Mouse (Mus musculus) limb, embryonic 10.5 days (tissue): ENCODE results near the gene Ncoa5. TPM values are rescaled to one million over a fixed set of nuclear protein-coding genes. Genes with fewer than 3 reads are reported as not detected.

ENCODE experiments used
- DNase-seq: peaks from one replicate; pipeline ENCODE4 v3.0.0-alpha.2; 2017; ENCODE audit warnings: low spot score
- H3K27ac ChIP-seq: fragments of 300-500 bp; sonication (generic); 2 replicates; pipeline ENCODE4 v1.5.1; 2016; ENCODE audit warnings: mild to moderate bottlenecking
- H3K27me3 ChIP-seq: fragments of 300-500 bp; sonication (generic); 2 replicates; pipeline ENCODE4 v1.6.1; 2016; ENCODE audit warnings: low read depth, mild to moderate bottlenecking; ENCODE audit not compliant: poor library complexity, severe bottlenecking
- H3K36me3 ChIP-seq: fragments of 300-500 bp; sonication (generic); 2 replicates; pipeline ENCODE4 v1.6.1; 2016; ENCODE audit warnings: mild to moderate bottlenecking, moderate library complexity
- H3K4me1 ChIP-seq: fragments of 300-500 bp; sonication (generic); 2 replicates; pipeline ENCODE4 v1.6.1; 2016
- H3K4me3 ChIP-seq: fragments of 300-500 bp; sonication (generic); 2 replicates; pipeline ENCODE4 v1.5.1; 2016; ENCODE audit warnings: mild to moderate bottlenecking, moderate library complexity
- H3K9me3 ChIP-seq: fragments of 300-500 bp; sonication (generic); replicated peaks from 2 replicates; pipeline ENCODE4 v1.6.1; 2016; ENCODE audit warnings: mild to moderate bottlenecking
- WGBS: fragments of 180-500 bp; shearing (Covaris S2); methylation state at CpG from one replicate; pipeline ENCODE4 v1.1.7; 2016; 5-methylcytosine and 5-hydroxymethylcytosine counted together
- polyA plus RNA-seq: library from polyadenylated mRNA; unstranded; fragments of >200 nt; fragmentation: Nextera tagmentation; extraction: Ambion mirVana; gene quantifications from 2 replicates; pipeline ENCODE4 v1.2.1, GENCODE M21; 2016

Ncoa5 gene
- polyA plus RNA-seq, 1 experiment from 2014 or later, result 105 TPM

GRCm38 (mm10) chr2:164975611-164976010 is 59.1 kb downstream of the Ncoa5 start:
- H3K27me3 ChIP-seq, result peaks cover 40% of the 10 kb centered on the region
- H3K9me3 ChIP-seq, result no peaks in the 10 kb centered on the region
- H3K4me3 ChIP-seq, result no peak overlapping the region
- no peak overlapping the region for H3K27ac ChIP-seq
- no peaks in the 10 kb centered on the region for H3K36me3 ChIP-seq
- peaks cover 14% of the 10 kb centered on the region for H3K4me1 ChIP-seq
- 81% methylated on average over 6 of the region's 6 CpGs for WGBS
- DNase-seq, result no peak

GRCm38 (mm10) chr2:164972646-164973045 is 62.0 kb downstream of the Ncoa5 start:
- Histone ChIP-seq H3K27ac (no peak overlapping the region), H3K36me3 (no peaks in the 10 kb centered on the region), H3K4me3 (no peak overlapping the region), H3K9me3 (no peaks in the 10 kb centered on the region), H3K27me3 (peaks cover 70% of the 10 kb centered on the region), H3K4me1 (peaks cover 43% of the 10 kb centered on the region)
- no peak for DNase-seq
- 78% methylated on average over 5 of the region's 5 CpGs for WGBS

- peaks cover 89% of the 10 kb centered on the region for H3K27me3 ChIP-seq
- under 1% methylated on average over 42 of the region's 42 CpGs for WGBS
- no peaks in the 10 kb centered on the region for H3K36me3 ChIP-seq
- H3K4me3 ChIP-seq, result peak overlapping the region; percentile 40
- H3K27ac ChIP-seq, result no peak overlapping the region
- DNase-seq, result peak; percentile 72
- H3K4me1 ChIP-seq, result peaks cover 44% of the 10 kb centered on the region
- no peaks in the 10 kb centered on the region for H3K9me3 ChIP-seq
Observed at GRCm38 (mm10) chr2:164970631-164971196, 64.0 kb downstream of the Ncoa5 start.

GRCm38 (mm10) chr2:164969348-164969781 is 65.3 kb downstream of the Ncoa5 start:
- peaks cover 44% of the 10 kb centered on the region for H3K4me1 ChIP-seq
- DNase-seq, result no peak
- 2% methylated on average over 21 of the region's 21 CpGs for WGBS
- H3K9me3 ChIP-seq, result no peaks in the 10 kb centered on the region
- H3K27me3 ChIP-seq, result peaks cover 97% of the 10 kb centered on the region
- H3K27ac ChIP-seq, result no peak overlapping the region
- no peaks in the 10 kb centered on the region for H3K36me3 ChIP-seq
- H3K4me3 ChIP-seq, result no peak overlapping the region

DNA sequence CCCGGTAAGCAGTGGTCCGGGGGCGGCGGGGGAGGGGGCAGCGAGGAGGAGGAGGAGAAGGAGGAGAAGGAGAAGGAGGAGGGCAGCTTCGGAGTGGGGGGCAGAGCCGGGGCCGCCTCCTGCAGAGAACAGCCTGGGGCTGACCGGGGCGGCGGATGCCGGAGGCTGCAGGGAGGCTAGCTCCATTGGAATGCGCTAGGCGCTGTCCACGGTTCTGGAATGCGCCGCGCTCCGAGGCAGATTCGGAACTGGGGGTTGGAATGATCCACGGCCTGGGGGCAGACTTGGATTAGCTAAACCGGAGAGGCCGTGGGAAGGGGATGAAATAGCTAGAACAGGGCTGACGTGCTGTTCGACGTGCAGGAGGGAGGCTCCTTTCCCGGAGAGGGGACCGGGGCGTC is 66.2 kb downstream of the Ncoa5 start:
- peak; percentile 91 for DNase-seq
- H3K9me3 ChIP-seq, result no peaks in the 10 kb centered on the region
- WGBS, result under 1% methylated on average over 27 of the region's 29 CpGs

GRCm38 (mm10) chr2:164967761-164968440 is 66.8 kb downstream of the Ncoa5 start:
- Histone ChIP-seq H3K4me3 (peak overlapping the region; percentile 45), H3K36me3 (no peaks in the 10 kb centered on the region), H3K27me3 (peaks cover 99% of the 10 kb centered on the region), H3K27ac (no peak overlapping the region), H3K4me1 (peaks cover 42% of the 10 kb centered on the region), H3K9me3 (no peaks in the 10 kb centered on the region)
- WGBS, result 2% methylated on average over 63 of the region's 65 CpGs
- DNase-seq, result no peak

More for the DNA sequence above, 66.2 kb downstream of the Ncoa5 start:
- Histone ChIP-seq H3K36me3 (no peaks in the 10 kb centered on the region), H3K27ac (no peak overlapping the region), H3K4me3 (peak overlapping the region; percentile 45), H3K27me3 (peaks cover 98% of the 10 kb centered on the region), H3K4me1 (peaks cover 44% of the 10 kb centered on the region)

- Histone ChIP-seq H3K9me3 (no peaks in the 10 kb centered on the region), H3K27me3 (peaks cover 99% of the 10 kb centered on the region), H3K27ac (no peak overlapping the region), H3K36me3 (no peaks in the 10 kb centered on the region), H3K4me3 (no peak overlapping the region), H3K4me1 (peaks cover 39% of the 10 kb centered on the region)
- WGBS, result 18% methylated on average over 6 of the region's 6 CpGs
- no peak for DNase-seq
Observed at GRCm38 (mm10) chr2:164967193-164967592, 67.5 kb downstream of the Ncoa5 start.

DNA sequence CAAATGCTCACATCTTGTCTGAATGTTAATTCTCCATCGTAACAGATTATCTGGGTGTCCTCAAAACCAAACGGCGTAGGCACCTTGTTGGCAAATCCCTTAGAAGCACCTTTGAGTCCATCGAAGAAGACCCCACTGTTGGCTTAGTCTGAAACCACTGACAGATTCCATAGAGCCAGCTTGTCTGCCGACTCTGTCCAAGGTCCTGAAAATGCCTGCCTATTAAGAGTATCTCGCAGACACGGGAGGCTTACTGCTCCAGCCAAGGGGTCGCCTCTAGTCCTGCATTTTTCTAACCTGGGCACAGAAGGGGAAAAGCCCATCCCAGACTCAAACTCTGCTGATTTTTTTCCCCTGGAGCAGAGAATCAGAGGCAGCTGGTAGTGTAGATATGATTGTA is 68.3 kb downstream of the Ncoa5 start:
- Histone ChIP-seq H3K27ac (no peak overlapping the region), H3K9me3 (no peaks in the 10 kb centered on the region), H3K36me3 (no peaks in the 10 kb centered on the region), H3K27me3 (peaks cover 92% of the 10 kb centered on the region), H3K4me1 (peaks cover 43% of the 10 kb centered on the region), H3K4me3 (no peak overlapping the region)
- peak; percentile 79 for DNase-seq
- 19% methylated on average over 8 of the region's 8 CpGs for WGBS

- Histone ChIP-seq H3K4me3 (no peak overlapping the region), H3K4me1 (peaks cover 43% of the 10 kb centered on the region), H3K27me3 (peaks cover 78% of the 10 kb centered on the region), H3K9me3 (no peaks in the 10 kb centered on the region), H3K36me3 (no peaks in the 10 kb centered on the region), H3K27ac (no peak overlapping the region)
- WGBS, result 91% methylated on average over 1 of the region's 1 CpGs
- DNase-seq, result no peak
Observed at GRCm38 (mm10) chr2:164964981-164965380, 69.7 kb downstream of the Ncoa5 start.

DNA sequence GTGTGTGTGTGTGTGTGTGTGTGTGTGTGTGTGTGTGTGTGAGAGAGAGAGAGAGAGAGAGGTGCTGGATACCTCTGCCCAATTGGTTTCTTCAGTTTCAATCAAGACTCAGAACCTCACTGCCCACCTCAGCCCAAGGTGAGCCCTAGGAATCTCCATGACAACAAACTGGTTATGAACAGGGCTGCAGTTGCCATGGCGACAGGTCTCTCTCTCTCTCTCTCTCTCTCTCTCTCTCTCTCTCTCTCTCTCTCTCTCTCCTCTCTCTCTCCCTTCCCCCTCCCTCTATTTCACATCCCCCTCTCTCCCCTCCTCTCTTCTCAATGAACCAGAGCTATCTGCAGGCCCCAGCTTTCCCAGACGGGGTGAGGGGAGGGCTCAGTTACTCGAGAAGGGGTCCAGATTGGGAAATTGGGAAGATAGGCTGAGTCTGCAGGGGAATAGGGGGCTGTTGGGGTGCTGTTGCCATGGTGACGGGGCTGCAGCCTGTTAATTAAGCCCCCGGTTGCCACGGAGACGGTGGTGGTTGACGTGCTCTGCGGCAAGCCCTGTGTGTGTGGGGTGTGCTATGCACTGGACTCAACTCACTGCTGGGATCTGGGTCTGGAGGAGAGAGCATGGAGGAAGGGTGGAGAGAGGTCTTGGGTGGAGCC is 70.3 kb downstream of the Ncoa5 start:
- Histone ChIP-seq H3K9me3 (no peaks in the 10 kb centered on the region), H3K27me3 (peaks cover 72% of the 10 kb centered on the region), H3K4me3 (no peak overlapping the region), H3K27ac (no peak overlapping the region), H3K36me3 (no peaks in the 10 kb centered on the region), H3K4me1 (peaks cover 37% of the 10 kb centered on the region)
- no peak for DNase-seq
- WGBS, result 50% methylated on average over 9 of the region's 9 CpGs

DNA sequence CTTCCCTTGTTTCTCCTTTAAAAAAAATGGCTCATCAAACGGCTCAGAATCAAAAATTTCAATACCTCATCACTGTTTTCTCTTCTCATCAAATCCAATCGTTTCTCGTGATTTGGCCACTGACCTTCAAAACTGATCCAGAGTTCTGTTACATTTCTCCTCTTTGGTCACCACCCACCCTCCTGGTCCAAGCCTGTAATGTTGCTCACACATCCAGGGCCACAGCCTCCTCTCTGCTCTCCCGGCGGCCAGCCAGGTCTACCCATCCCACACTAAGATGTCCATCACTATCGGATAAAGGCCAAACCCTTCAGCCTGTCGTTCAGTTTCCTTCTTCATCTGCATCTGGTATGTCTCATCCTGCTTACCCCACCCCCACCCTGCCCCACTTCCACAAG is 72.5 kb downstream of the Ncoa5 start:
- WGBS, result 51% methylated on average over 7 of the region's 7 CpGs
- H3K27me3 ChIP-seq, result peaks cover 52% of the 10 kb centered on the region

DNA sequence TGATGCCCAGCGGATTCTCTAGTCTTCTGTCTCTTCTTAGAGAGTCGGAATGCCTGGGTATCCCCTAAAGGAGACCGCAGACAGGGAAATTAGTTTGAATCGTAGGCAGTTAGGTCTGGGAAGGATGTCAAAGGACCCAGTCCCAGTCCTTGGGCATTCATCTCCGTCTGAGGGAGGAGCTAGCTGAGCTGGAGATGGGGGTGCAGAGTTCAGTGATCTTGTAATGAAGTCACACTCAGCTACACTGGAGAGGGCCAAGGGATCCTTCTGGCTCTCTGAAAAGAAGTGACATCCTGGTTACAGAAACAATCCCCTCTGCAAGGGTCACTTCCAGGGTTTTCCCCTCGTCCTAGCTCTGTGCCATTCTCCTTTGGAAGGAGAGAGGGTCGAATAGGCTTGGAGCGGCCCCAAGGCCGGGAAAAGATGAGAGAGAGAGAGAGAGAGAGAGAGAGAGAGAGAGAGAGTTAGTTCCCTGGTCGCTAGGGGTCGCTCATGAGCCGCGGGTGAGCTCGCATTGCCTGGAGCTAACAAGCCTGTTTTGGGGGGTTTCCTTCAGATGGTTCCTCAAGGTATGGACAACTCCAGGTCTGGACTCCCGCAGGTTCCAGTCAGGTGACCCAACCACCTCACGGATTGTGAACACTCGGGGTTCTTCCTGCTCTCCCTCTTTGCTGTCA is 73.0 kb downstream of the Ncoa5 start:
- 11% methylated on average over 17 of the region's 17 CpGs for WGBS
- Histone ChIP-seq H3K4me1 (peaks cover 21% of the 10 kb centered on the region), H3K4me3 (peak overlapping the region; percentile 73), H3K9me3 (no peaks in the 10 kb centered on the region), H3K36me3 (no peaks in the 10 kb centered on the region), H3K27me3 (peaks cover 52% of the 10 kb centered on the region), H3K27ac (no peak overlapping the region)
- peak; percentile 83 for DNase-seq

More for the DNA sequence above, 72.5 kb downstream of the Ncoa5 start:
- Histone ChIP-seq H3K4me1 (peaks cover 21% of the 10 kb centered on the region), H3K36me3 (no peaks in the 10 kb centered on the region), H3K4me3 (no peak overlapping the region), H3K9me3 (no peaks in the 10 kb centered on the region), H3K27ac (no peak overlapping the region)
- DNase-seq, result no peak
